Mouse (Mus musculus) erythroblast, embryonic 14.5 days (primary cell): Measurements from ENCODE around the gene Epc2.

Experiments used
- GATA1 ChIP-seq: IDR thresholded peaks from 2 replicates; pipeline ENCODE4 v1.6.1; 2012; ENCODE audit warnings: low read length, inconsistent platforms, mixed read lengths
- TAL1 ChIP-seq: IDR thresholded peaks from 3 replicates; pipeline ENCODE4 v1.6.1; 2012; ENCODE audit warnings: low read length, inconsistent platforms, mixed read lengths

DNA sequence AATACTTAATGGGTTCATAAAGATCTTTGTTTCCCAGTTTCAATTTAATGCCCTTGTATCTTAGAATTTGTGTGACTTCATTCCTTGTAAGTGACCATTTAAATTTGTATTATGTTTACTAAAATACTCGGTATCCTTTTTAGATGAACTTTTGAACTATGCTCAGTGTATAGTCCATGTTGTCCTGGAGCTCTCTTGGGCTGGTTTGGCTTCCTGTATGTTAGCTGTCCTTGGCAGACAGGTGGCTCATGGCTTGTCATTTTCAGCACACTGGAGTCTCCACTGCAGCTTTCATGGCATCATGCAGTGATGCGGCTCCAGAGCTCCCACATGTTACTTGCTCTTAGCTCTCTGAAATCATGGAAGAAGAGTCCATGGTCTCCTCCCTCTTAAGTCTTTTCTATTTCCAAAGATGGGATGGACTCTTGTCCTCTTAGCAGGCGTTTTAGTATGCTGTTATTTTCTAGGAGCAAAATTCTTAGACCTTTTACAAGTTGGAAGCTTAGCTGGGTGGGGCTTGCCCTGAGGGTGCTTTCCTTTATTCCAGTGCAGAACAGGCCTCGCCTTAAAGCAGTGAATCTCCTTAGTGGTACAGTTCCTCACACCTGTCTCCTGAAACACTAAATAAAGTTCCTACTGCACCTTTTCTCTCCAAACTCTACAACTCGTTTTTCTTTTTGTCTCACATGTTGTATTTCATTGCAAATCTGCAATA, 20.5 kb downstream of the Epc2 start:
- TF ChIP-seq TAL1: no peak
- no peak for TF ChIP-seq GATA1
